Mouse (Mus musculus) bone marrow, adult 2 months (tissue): Measurements from ENCODE around the gene Lif.

ENCODE experiments used
- CTCF ChIP-seq: fragments of 200-500 bp; IDR thresholded peaks from 2 replicates; pipeline ENCODE4 v1.5.1; 2011; ENCODE audit warnings: low read length, control low read depth; ENCODE audit not compliant: control insufficient read depth, insufficient read depth
- POLR2A ChIP-seq: fragments of 200-500 bp; IDR thresholded peaks from 2 replicates; pipeline ENCODE4 v1.6.1; 2011; ENCODE audit warnings: low read depth, mild to moderate bottlenecking, control low read depth, low read length, borderline replicate concordance; ENCODE audit not compliant: control insufficient read depth

- no peak for TF ChIP-seq POLR2A
- TF ChIP-seq CTCF = no peak
Observed at GRCm38 (mm10) chr11:4308514-4309450, 51.4 kb downstream of the Lif start.
